Mouse (Mus musculus) splenic B cell, adult 2 months (primary cell): ENCODE results near the gene Med4.

Source experiments
- DNase-seq: peaks from one replicate; pipeline ENCODE4 v3.0.0-alpha.2; 2011; ENCODE audit warnings: low read depth, low spot score
- H3K27me3 ChIP-seq: 2 replicates; pipeline ENCODE4 v1.6.1; 2012; ENCODE audit warnings: mild to moderate bottlenecking, low read length, moderate library complexity, mixed read lengths; ENCODE audit not compliant: control insufficient read depth, poor library complexity, insufficient read depth, severe bottlenecking
- H3K36me3 ChIP-seq: 2 replicates; pipeline ENCODE4 v1.6.1; 2012; ENCODE audit warnings: mild to moderate bottlenecking, low read length, moderate library complexity, mixed read lengths; ENCODE audit not compliant: control insufficient read depth, poor library complexity, insufficient read depth, severe bottlenecking

Med4 gene

DNA sequence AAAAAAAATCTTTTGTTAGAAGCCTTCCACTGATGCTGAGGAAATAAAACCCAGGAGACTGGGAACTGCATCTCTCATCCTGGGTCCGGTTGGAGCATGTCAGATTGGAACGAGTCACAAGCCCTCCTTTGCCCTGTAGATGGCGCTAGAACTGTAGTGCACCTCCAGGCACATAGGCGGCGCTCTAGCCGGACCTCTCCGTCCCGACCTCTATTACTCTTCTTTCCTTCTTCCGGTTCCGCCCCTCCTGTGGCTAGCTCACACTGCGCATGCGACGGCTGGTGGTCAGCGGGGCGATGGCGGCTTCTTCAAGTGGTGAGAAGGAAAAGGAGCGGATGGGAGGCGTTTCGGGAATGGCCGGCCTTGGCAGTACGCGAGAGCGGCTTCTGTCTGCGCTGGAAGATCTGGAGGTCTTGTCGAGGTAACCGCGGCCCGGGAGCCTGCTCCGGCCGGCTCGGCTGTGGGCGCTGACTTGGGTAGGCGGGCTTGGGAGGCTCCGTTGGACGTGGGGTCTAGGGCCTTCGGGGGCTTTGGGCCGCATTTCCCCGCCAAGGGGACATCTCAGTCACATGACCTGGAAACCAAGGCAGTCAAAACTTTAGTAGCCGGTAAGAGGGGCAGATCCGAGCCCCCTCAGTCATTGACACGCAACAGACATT is at the start of gene Med4:
Med4 (plus strand) TSS at position 261 of the 659 bp plus-strand sequence.
- H3K36me3 ChIP-seq: no peaks in the 10 kb centered on the region
- peak; percentile 95 for DNase-seq
- no peaks in the 10 kb centered on the region for H3K27me3 ChIP-seq

DNA sequence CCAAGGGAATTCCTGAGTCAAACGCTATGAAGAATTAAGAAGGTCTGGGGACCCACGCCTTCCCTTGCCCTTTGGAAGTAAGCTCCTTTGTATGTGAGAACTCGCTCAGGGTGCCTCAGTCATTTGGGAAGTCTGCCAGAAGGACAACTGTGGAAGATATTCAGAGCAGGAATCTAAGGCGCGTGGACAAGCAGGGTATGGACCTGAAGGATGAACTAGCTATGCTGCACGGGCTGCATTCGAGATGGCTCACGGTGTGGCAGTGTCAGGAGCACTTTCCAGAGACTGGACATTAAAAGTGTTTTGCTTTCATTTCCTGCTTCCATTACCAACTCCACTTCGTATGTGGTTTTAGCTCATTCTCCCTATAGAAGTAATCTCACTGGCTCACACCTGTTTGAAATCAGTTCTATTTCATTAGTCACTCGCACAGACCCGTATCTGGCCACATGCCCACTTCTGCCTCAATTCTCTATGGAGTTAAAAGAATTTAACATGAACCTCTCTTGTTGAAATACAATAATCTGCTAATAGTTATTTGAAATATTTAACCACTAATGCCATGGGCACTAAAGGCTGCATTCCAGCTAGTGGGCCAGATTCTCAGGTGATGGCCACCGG is 49.2 kb upstream of the Med4 start:
- Histone ChIP-seq H3K36me3 (no peaks in the 10 kb centered on the region), H3K27me3 (no peaks in the 10 kb centered on the region)
- DNase-seq: no peak

DNA sequence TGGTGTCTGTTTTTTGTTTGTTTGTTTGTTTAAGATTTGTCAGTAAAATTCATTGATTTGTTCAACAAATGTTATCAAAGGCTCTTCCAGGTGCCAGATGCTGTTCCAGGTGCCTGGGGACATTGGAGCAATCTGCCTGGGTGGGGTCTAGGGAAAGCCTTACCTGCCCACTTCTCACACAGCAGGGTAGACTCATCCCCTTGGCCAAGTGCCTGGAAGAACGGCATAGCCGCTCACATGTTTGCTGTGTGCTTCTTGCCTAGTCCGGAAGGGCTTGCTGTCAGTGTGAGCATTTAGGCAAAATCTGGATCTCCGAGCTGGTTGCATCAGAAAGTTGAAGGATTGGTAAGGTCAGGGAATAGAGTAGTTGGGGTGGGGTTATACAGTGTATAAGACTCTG is 47.6 kb upstream of the Med4 start:
- Histone ChIP-seq H3K27me3 (no peaks in the 10 kb centered on the region), H3K36me3 (no peaks in the 10 kb centered on the region)
- DNase-seq: no peak

DNA sequence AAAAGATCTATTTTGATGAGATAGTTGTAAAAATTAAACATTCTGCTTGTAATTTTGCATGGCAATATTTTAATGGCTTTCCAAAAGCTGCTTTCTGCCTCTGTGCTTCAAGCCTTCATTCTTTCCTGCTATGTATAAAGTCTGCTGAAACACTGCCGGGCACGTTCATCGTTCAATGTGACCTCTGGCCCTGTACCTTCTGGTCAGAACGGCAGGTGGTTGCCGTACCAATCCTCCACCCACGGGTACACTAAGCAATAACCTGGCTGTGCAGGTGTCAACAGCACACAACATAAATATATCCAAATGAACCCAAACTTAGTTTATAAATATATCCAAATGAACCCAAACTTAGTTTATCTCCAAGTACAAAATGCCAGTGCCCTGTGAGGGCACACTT is 42.1 kb upstream of the Med4 start:
- Histone ChIP-seq H3K27me3 (no peaks in the 10 kb centered on the region), H3K36me3 (no peaks in the 10 kb centered on the region)
- DNase-seq: no peak

DNA sequence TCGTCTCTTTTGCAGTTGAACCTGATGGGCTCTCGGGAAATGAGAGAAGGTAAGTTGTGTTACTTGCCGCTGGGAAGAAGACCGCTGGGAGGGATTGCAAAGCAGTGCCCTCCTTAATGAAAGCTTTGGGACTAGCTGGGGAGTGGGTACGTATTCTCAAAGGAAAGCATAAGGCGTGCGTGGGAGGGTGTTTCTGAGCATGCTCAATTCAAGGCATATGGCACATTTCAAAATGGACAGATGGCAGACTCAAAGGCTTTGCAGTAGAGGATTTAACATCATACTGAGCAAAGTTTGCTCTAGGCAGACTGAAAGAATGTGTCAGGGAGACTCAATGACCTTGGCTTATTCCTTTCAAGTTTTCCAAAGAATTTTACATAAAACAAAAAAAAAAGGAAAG is 40.3 kb upstream of the Med4 start:
- Histone ChIP-seq H3K27me3 (no peaks in the 10 kb centered on the region), H3K36me3 (no peaks in the 10 kb centered on the region)
- no peak for DNase-seq

DNA sequence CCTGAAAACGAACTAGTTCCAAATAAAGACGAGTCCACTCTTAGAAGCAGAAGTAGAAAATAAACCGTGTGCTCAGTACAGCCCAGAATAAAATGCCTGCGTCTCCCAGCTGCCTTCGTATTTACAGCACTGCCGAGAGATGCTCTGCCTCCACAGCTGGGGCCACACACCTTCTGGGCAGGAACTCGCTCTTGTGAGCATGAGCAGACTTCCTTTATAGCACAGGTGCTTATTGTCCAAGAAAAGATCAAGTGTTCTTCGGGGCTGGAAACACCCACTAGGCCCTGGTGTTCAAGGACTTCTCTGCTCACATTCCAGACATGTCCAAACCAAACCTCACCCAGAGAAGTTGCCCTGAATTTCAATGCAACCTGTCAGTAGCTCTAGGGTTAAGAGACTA is 39.2 kb upstream of the Med4 start:
- Histone ChIP-seq H3K27me3 (no peaks in the 10 kb centered on the region), H3K36me3 (no peaks in the 10 kb centered on the region)
- DNase-seq: no peak

DNA sequence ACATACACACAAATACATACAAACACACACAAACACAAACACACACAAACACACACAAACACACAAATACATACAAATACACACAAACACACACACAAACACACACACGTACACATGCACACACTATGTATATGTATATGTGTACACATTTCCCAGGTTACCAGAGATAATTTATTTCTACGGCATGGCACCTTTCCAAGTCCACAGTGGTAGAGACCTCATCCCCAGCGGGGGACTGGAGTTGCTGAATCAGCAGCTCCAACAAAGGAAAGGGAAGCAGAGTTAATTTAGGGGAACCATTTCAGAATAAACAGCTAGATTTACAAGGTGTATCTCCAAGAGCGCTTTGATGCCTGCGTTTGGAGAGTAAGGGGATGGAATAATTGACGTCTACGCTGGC is 37.6 kb upstream of the Med4 start:
- Histone ChIP-seq H3K36me3 (no peaks in the 10 kb centered on the region), H3K27me3 (no peaks in the 10 kb centered on the region)
- no peak for DNase-seq

DNA sequence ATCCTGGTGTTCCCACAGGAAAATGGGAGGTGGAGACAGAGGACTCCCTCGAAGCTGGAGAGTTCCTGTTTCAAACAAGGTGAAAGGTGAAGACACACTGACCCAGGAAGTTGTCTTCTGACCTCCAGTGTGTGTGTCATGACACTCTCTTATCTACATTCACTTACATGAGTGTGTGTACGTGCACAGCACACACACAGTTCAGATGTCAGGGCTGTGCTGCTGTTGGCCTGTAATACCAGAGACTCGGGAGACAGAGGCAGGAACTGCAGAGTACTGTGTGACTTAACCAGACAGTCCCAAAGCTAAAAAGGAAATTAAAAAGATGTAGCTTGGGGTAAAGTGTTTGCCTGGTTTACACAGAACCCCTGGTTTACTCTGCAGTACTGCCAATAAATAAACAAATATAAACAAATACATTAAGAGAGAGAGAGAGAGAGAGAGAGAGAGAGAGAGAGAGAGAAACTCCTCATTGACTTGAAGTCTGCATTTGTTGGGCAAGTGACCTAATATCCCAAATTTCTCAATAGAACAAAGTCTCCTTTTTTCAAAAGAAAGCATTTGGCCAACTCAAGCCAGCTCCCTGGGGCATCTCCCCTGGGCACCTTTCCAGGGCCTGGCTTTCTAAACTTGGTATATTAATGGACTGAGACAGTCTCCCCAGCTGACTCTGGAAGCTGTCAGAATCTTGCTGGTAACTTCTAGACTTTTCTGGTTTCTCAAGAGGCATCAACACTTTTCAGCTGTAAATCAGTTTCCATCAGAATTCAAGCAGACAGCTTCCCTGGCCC is 36.0 kb upstream of the Med4 start:
- no peaks in the 10 kb centered on the region for H3K36me3 ChIP-seq
- no peaks in the 10 kb centered on the region for H3K27me3 ChIP-seq
- no peak for DNase-seq

DNA sequence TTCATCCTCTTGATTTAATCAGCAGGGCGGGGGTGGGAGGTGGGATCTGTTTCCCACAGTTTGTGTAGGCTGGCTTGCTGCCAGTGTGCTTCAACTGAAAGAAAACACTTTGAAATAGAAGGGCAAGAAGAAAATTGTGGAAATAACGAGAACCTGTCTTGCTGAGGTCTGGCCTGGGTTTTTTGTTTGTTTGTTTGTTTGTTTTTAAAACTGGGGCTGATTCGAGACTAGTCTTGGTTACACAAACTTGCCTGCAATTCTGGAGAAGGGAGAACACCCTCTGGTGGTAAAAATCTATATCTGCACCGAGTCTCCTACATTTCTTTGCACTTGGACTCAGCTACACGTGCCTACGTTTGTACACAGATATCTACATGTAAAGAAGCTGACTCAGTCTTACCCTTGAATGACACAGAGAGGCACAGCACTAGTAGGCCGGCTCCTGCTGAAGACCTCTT is 35.2 kb upstream of the Med4 start:
- Histone ChIP-seq H3K36me3 (no peaks in the 10 kb centered on the region), H3K27me3 (no peaks in the 10 kb centered on the region)
- peak; percentile 58 for DNase-seq

DNA sequence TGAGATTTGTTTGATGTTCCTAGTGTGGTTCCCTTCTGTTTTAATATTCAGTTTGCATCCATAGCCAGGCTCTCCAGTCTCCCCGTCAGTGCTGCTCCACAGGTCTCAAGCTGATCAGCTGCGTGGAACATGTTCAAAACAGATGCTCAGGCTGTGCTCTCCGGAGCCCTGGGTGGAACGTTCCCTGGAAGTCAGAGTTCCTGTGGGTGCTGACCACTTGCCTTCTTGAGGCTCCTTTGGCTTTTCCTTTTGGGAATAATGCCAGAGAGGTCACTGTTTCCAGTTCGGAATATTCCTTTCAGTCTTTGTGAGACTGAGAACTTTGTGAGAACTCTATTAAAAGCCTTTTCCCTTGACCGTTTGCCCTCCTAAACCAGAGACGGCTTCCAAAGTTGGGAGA is 34.3 kb upstream of the Med4 start:
- Histone ChIP-seq H3K36me3 (no peaks in the 10 kb centered on the region), H3K27me3 (no peaks in the 10 kb centered on the region)
- no peak for DNase-seq

DNA sequence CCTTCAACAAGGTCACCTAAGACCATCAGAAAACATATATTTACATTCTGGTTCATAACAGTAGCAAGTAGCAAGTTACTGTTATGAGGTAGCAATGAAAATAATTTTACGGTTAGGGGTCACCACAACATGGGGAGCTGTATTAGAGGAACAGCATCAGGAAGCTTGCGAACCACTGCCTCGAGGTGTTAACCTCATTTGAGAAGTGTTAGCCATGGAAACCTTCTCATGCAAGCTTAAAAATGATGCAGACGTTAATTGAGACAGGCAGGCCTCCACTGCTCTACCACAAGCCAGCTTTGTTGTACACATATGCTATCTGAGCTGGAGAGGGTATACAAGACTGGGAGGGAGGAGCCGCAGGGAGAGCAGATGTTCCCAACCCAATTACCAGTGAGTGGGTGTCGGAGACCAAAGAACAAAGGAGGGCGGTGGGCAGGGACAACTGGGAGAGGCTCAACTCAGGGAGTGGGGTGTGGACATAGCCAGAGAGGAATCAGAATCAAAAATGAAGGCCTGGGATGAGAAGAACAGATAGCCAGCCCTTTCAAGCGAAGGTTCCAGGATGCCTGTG is 33.4 kb upstream of the Med4 start:
- no peak for DNase-seq
- no peaks in the 10 kb centered on the region for H3K36me3 ChIP-seq
- no peaks in the 10 kb centered on the region for H3K27me3 ChIP-seq

DNA sequence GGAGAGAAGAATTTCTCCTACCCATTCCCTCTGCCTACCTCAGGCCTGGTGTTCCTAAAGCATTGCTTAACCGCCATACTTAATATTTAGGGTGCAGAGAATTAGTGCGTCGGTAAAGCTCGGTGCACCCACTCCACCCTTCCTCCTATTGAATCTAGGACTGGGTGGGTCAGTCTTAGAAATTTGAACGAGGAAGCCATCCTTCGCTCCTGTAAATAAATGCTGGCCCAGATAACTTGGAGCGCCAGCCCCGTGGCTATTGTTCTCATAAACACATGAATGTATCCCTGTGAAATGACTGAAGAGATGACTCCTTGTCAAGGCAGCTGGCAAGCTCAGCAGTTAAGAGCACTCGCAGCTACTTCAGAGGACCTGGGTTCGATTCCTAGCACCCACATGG is 32.7 kb upstream of the Med4 start:
- no peak for DNase-seq
- H3K27me3 ChIP-seq: no peaks in the 10 kb centered on the region
- no peaks in the 10 kb centered on the region for H3K36me3 ChIP-seq

DNA sequence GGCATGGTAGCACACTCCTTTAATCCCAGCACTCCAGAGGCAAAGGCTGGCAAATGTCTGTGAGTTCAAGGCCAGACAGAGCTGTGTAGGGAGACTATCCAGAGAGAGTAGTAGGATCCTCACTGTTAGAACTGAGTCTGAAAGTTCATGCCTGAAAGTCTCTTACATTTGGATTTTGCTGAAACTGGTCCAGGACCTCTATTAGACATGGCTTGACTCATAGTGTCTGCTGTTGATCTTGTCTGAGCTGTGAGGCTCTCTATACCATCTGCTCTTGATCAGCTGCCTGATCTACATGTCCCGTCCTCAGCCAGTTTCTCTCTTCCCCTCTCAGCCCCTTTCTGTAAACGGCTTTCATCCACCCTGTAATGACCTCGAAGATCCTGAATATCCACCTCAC is 31.5 kb upstream of the Med4 start:
- DNase-seq: no peak
- Histone ChIP-seq H3K36me3 (no peaks in the 10 kb centered on the region), H3K27me3 (no peaks in the 10 kb centered on the region)

DNA sequence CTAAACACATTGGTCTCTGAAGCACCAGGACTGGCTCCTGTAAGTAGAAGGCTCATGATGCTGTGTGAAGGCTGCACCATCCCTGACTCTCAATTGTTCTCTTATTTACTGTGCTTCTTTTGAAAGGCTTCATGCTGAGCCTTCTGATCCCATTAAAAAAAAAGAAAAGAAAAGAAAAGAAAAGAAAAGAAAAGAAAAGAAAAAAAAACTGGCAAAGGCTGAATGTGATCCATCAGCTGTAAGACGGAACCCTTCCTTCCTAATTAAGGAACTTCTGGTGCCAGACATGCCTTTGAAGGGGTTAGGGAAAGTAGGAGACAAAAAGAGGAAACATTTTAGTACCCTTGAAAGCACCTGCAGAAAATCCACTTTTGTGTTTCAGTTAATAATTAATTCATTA is 30.1 kb upstream of the Med4 start:
- no peak for DNase-seq
- H3K36me3 ChIP-seq: no peaks in the 10 kb centered on the region
- H3K27me3 ChIP-seq: no peaks in the 10 kb centered on the region
